Mouse (Mus musculus) mature B cell (primary cell): ENCODE results near the gene Loxl3.

Source experiments
- in situ Hi-C: fragments of 300-500 bp; cut with MboI; formaldehyde crosslinking; loops from 2 replicates; pipeline ENCODE4 v1.14.3; 2019

Loxl3 gene

DNA sequence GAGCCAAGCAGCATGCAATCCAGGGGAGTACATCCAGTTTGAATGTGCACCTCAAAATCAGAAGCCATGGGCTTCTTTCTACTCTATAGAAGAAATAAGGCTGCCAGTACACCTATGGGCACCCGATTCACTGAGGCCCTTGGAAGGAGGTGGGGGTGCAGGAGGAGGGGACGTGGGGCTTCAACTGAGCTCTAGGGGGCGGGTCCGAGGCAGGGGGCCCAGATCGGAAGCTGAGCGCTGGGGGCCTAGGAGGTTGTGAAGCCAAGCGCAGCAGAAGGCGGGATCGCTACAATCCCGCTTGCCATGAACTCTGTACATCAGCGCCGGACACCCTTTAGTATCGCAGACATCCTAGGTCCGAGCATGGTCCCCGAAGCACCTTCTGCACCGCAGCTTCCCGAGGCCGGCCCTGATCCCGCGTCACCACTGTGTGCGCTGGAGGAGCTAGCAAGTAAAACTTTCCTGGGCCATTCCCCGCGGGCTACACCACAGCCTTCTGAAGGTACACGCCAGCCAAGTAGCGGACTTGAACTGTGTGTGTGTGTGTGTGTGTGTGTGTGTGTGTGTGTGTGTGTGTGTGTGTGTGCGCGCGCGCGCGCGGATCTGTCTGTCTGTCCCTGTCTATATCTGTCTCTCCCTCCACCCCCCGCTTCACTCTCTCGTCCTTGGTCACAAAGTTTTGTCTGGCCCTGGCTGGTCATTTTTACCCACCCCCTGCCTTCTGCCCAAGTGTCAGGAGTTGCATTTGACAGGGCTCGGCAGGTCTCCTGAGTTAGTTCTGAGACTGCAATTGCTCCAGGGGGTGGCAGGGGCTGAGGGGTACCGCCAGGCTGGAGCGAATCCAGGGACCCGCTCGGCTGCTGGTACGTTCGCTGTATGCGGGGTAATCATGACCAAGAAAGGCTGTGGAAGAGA is 52.4 kb downstream of the Loxl3 start, which contains the start of gene Lbx2:
Gene Lbx2, plus strand, starts transcription at position 247 of the 915 bp plus-strand sequence.
- in situ Hi-C loops: no loop called here

- in situ Hi-C loops: no loop called here
These were observed 53.4 kb downstream of the Loxl3 start for GRCm38 (mm10) chr6:83087205-83087925.

DNA sequence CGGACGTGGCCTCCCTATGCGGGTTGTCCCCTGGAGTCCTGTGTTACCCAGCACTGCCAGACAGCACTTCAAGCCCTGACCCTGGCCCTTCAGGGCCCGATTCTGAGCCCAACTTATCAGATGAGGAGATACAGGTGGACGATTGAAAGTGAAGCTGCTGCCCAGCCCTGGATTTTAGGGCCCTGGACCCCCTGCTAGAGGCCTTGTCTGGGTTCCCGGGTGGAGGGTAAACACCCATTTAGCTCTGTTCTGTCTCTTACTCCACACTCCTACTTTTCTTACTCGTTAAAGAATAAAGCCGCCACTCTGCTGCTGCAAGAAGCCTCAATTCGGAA is 53.9 kb downstream of the Loxl3 start:
- in situ Hi-C loops: no loop called here

DNA sequence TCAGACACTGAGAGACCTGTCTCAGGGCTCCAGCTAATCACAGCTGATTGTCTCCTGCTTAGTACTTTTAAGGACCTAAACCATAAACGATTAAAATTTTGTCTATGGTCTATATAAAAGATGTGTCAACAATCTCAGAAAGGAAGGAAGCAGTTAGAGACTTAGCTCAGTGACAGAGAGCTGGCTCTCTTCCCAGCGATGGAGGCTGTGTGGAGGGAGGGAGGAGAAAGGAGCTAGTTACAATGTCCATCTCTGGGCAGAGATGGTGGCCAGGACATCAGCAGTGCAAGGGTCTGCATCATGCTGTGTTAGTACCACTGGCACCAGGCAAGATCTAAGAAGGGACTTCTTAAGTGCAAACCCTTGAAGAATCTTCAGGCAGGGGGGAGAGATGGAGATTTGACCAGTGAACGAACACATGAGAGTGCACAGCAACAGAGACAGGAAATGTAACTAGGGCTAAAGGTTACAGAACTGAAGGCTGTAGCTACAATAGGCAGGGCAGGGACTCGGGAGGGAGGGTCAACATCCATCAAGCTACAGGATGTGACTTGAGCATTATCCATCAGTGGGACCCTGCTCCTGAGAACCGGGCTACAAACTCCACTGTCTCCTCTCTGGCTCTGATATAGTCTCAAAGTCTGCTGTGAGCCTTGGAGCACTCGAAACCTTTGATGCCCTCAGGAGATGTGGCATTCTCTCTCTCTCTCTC is 58.6 kb downstream of the Loxl3 start:
- in situ Hi-C loops: no loop called here

- in situ Hi-C loops: no loop called here
These were observed 62.0 kb downstream of the Loxl3 start for GRCm38 (mm10) chr6:83095968-83096367.

- in situ Hi-C loops: no loop called here
These were observed 64.4 kb downstream of the Loxl3 start for GRCm38 (mm10) chr6:83098411-83098810.

GRCm38 (mm10) chr6:83101316-83101687 is 67.3 kb downstream of the Loxl3 start, which contains the start of the genes Ccdc142 and Gm42688:
Gene Ccdc142 (plus strand): TSS chr6:83101601.
Gene Gm42688 (plus strand): TSS chr6:83101617.
- in situ Hi-C loops: no loop called here

DNA sequence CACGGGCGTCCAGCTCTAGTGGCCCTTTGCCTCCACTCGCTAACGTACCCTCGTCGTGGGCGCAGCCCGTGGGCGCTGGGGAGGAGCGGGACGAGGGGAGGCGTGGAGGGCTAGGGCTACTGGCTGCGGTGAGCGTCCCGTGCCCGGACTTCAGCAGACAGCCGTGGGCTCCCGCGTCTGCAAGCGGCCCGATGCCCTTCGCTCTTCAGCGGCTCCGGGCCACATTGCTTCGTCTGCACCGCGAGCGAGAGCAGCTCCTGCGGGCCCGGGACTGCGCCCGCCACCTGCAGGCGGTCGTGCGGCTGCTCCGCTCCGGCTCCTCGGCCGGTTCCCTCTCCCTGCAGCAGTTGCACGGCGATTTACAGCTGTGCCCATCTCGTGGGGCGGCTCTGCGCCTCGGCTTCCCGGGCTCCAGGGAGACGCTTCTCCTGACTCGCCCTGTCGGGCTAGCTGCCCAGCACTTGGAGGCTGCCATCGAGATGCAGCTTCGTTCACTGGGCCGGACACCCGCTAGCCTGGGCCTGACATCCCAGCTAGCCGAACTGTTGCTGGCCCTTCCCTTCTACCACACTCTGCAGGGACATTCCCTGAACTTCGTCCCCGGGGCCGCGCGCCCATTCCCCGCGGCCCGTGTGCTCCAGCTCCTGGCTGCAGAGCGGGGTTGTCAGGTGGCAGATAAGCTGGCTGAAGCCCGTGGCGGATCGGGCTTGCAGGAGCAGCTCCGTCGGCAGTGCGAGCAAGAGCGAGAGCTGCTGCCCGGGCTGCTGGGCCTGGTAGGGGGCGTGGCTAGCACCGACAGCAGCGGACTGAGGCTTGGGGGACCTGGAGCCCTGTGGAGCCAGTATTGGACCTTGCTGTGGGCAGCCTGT is 67.9 kb downstream of the Loxl3 start:
- in situ Hi-C loops: no loop called here
